Mouse (Mus musculus) ES-E14 (cell line): ENCODE results near the gene Fthl17f.

Source experiments
- CHD2 ChIP-seq: IDR thresholded peaks from 2 replicates; pipeline ENCODE4 v1.6.1; 2014; ENCODE audit warnings: mild to moderate bottlenecking, low read depth, low read length, inconsistent platforms
- MAFK ChIP-seq: IDR thresholded peaks from 2 replicates; pipeline ENCODE4 v1.6.1; 2014; ENCODE audit warnings: mild to moderate bottlenecking, low read depth, low read length, inconsistent platforms; ENCODE audit not compliant: insufficient read depth
- ZC3H11A ChIP-seq: IDR thresholded peaks from 2 replicates; pipeline ENCODE4 v1.6.1; 2012; ENCODE audit warnings: low read depth, mild to moderate bottlenecking, inconsistent platforms, low read length, borderline replicate concordance

- TF ChIP-seq MAFK, result no peak
- TF ChIP-seq CHD2, result no peak
- TF ChIP-seq ZC3H11A, result no peak
Measured at GRCm38 (mm10) chrX:9062101-9062500, 714 bp upstream of the Fthl17f start.
